Comparison of ENCODE assay signal across 17 mouse cellular contexts in genomic region chr6:148571651-148572050, GRCm38 (mm10).
DNase-seq lines count a peak whose midpoint lies in the region; ATAC-seq and TF ChIP-seq lines count a peak whose summit lies in the region.
"Had no signal": no experiment of that assay in that cellular context is flagged by ENCODE, and none has a peak within 500 bp of the region (broad histone marks: within the 10 kb centered on the region; RNA-seq: fewer than 3 reads in every experiment).

No protein-coding gene starts in this region.

- intact Hi-C loops in heart, adult 2 months (cut with DNase I), result no loop called here

- no peak for TF ChIP-seq CTCF in heart, adult 2 months (IDR thresholded peaks at IDR 0.05)
- TF ChIP-seq CTCF in brain, embryonic 14.5 days (IDR thresholded peaks at IDR 0.05; ENCODE audit: borderline replicate concordance, extremely low read depth, insufficient read depth, insufficient read length), result no peak
- no peak for TF ChIP-seq CTCF in layer of hippocampus, adult 2 months (conservative IDR thresholded peaks at IDR 0.05)

- no peak for TF ChIP-seq EP300 in heart, adult 2 months (IDR thresholded peaks at IDR 0.05; ENCODE audit: insufficient read depth, low read depth, low read length)

- peak; percentile 82 for DNase-seq in heart, adult 11 months
- DNase-seq in heart, adult 2 months, result no peak
- peak; percentile 83 for DNase-seq in brain, embryonic 14.5 days (ENCODE audit: low read depth)
- peak; percentile 45 to 60 for DNase-seq in layer of hippocampus, adult 2 months (ENCODE audit: low spot score in 2 of 2)
- no peak for DNase-seq in kidney, postnatal 10 days
- no peak for DNase-seq in urinary bladder, postnatal 36 days (ENCODE audit: low spot score in 2 of 2)
- DNase-seq in adrenal gland, postnatal 36 days, result no peak
- DNase-seq: B cell, adult 2 months; cerebellum, adult 8-10 months; heart, adult 18-20 months; heart, postnatal 14 days; lung, adult 18-20 months had no signal

- no peaks in the 10 kb centered on the region for H3K4me1 ChIP-seq in heart, adult 2 months (ENCODE audit: control insufficient read depth, insufficient read depth, low read length)
- H3K4me1 ChIP-seq: limb, embryonic 12.5 days; midbrain, embryonic 12.5 days had no signal

- H3K27me3 ChIP-seq in heart, adult 2 months (ENCODE audit: control insufficient read depth, insufficient read depth, low read length), result no peaks in the 10 kb centered on the region
- H3K27me3 ChIP-seq: limb, embryonic 12.5 days; midbrain, embryonic 12.5 days had no signal

- H3K36me3 ChIP-seq in heart, adult 2 months (ENCODE audit: control insufficient read depth, insufficient read depth, low read length), result no peaks in the 10 kb centered on the region
- H3K36me3 ChIP-seq: limb, embryonic 12.5 days; midbrain, embryonic 12.5 days had no signal

- 56% methylated on average over 3 of the region's 3 CpGs for WGBS in heart, adult 2 months

- TF ChIP-seq POLR2A in heart, adult 2 months (IDR thresholded peaks at IDR 0.05; ENCODE audit: insufficient read depth, low read depth, low read length), result no peak
- no peak for TF ChIP-seq POLR2A in brain, embryonic 14.5 days (IDR thresholded peaks at IDR 0.05; ENCODE audit: borderline replicate concordance, extremely low read depth, insufficient read depth, insufficient read length, poor library complexity, severe bottlenecking)

- no peak overlapping the region for H3K4me3 ChIP-seq in heart, adult 2 months
- no peak overlapping the region for H3K4me3 ChIP-seq in layer of hippocampus, adult 2 months
- H3K4me3 ChIP-seq: limb, embryonic 12.5 days; midbrain, embryonic 12.5 days had no signal

- H3K27ac ChIP-seq in heart, adult 2 months, result no peak overlapping the region
- H3K27ac ChIP-seq in layer of hippocampus, adult 2 months, result no peak overlapping the region
- H3K27ac ChIP-seq: kidney, postnatal 0 days; limb, embryonic 12.5 days; midbrain, embryonic 12.5 days had no signal

- peak; percentile 23; the same call in 1 of the 2 replicates for ATAC-seq in megakaryocyte-erythroid progenitor cell, adult 5-6 weeks (replicated peaks; ENCODE audit: low FRiP score, low TSS enrichment, poor library complexity, severe bottlenecking)
- ATAC-seq: inflammation-experienced regulatory T-cells, adult 6 months had no signal

- no peak overlapping the region for H3K9ac ChIP-seq in heart, adult 2 months (ENCODE audit: low read depth, low read length)
- H3K9ac ChIP-seq: limb, embryonic 12.5 days; midbrain, embryonic 12.5 days had no signal

- H3K79me2 ChIP-seq in heart, adult 2 months (replicated peaks; ENCODE audit: control insufficient read depth, insufficient read depth, low read length), result no peaks in the 10 kb centered on the region

Comparison
In these comparisons a context has a peak if more than half of its experiments do, and no peak if none do; other contexts are left out.
1. DNase-seq: peak in heart, adult 11 months (single experiment), brain, embryonic 14.5 days (single experiment) and layer of hippocampus, adult 2 months (2 of 2); none in heart, adult 2 months (0 of 2), kidney, postnatal 10 days (single experiment), urinary bladder, postnatal 36 days (0 of 2) and adrenal gland, postnatal 36 days (0 of 2).